Mouse (Mus musculus): Measurements from ENCODE around the gene Dbi.

Gene Dbi

GRCm38 (mm10) chr1:120083921-120084517, 36.9 kb downstream of the Dbi start:
- no peak for DNase-seq (ENCODE audit: low spot score)

- DNase-seq (ENCODE audit: low spot score): no peak
Observed at GRCm38 (mm10) chr1:120082957-120083585, 37.8 kb downstream of the Dbi start.

- no peak for DNase-seq (ENCODE audit: low spot score)
Observed at GRCm38 (mm10) chr1:120080632-120081031, 40.2 kb downstream of the Dbi start.

GRCm38 (mm10) chr1:120077746-120078410, 43.0 kb downstream of the Dbi start:
- DNase-seq (ENCODE audit: low spot score): no peak

- no peak for DNase-seq (ENCODE audit: low spot score)
Observed at GRCm38 (mm10) chr1:120075507-120075906, 45.4 kb downstream of the Dbi start.

GRCm38 (mm10) chr1:120074931-120075330, 45.9 kb downstream of the Dbi start:
- no peak for DNase-seq (ENCODE audit: low spot score)

GRCm38 (mm10) chr1:120074307-120074702, 46.6 kb downstream of the Dbi start:
- DNase-seq (ENCODE audit: low spot score): no peak

- DNase-seq (ENCODE audit: low spot score): peak; percentile 46
Observed at GRCm38 (mm10) chr1:120073519-120074306, 47.2 kb downstream of the Dbi start, which contains the start of gene Tmem37. Gene Tmem37 (minus strand): TSS chr1:120074074.

GRCm38 (mm10) chr1:120072900-120073299, 48.0 kb downstream of the Dbi start:
- DNase-seq (ENCODE audit: low spot score): no peak

GRCm38 (mm10) chr1:120071133-120071532, 49.7 kb downstream of the Dbi start:
- no peak for DNase-seq (ENCODE audit: low spot score)

GRCm38 (mm10) chr1:120070168-120070567, 50.7 kb downstream of the Dbi start:
- DNase-seq (ENCODE audit: low spot score): no peak

GRCm38 (mm10) chr1:120069120-120069519, 51.8 kb downstream of the Dbi start:
- DNase-seq (ENCODE audit: low spot score): no peak

GRCm38 (mm10) chr1:120066625-120067024, 54.3 kb downstream of the Dbi start:
- no peak for DNase-seq (ENCODE audit: low spot score)

- no peak for DNase-seq (ENCODE audit: low spot score)
Observed at GRCm38 (mm10) chr1:120066159-120066558, 54.7 kb downstream of the Dbi start.

GRCm38 (mm10) chr1:120064036-120064682, 56.7 kb downstream of the Dbi start:
- no peak for DNase-seq (ENCODE audit: low spot score)
